Mouse (Mus musculus) adrenal gland, adult 8-10 months (tissue): ENCODE data around the gene Tgfbr3l. TPM values are rescaled to one million over a fixed set of nuclear protein-coding genes. Genes with fewer than 3 reads are reported as not detected.
A peak's percentile ranks its signal among the peaks of the same experiment; 100 is the strongest.

Experiments used
- DNase-seq: peaks from one replicate; pipeline ENCODE4 v3.0.0; 2022
- total RNA-seq, 4 experiments: library from RNA; stranded (reverse); gene quantifications; 2 replicates each; pipeline ENCODE4 v1.2.4; 2022

Gene Tgfbr3l
- 10 to 100 TPM in 3 of 4 experiments, 1 to 10 TPM in 1; 8.9 to 50.3 (median 28.2) TPM for total RNA-seq

DNA sequence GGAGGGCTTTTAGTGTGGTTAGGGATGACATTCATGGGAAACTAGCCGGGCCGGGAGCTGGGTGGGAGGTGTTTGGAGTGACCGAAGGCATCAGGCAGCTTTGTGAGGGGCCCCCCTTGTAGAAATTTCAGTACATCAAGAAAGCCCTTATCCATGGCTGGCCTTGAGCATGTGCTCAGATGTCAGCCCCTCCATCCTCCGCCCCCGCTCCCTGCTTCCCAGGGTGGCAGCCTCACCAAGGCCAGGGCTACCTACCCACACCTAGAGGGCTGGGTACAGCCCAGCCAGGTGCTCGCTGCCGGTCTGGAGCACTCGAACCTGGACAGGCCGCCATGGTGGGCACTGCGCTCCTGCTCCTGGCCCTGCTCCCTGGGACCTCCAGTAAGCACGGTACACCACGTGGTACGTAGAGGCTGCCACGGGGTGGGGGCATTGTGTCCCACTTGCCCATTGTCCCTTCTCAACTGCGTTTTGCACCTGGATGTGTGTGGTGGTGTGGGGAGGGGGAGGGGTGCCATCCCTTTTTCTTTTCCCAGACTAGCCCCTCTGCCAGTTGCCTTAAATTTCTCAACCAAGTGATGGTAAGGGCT, at the start of gene Tgfbr3l:
Gene Tgfbr3l (plus strand): TSS at position 264 of the 590 bp plus-strand sequence.
- no peak for DNase-seq

DNA sequence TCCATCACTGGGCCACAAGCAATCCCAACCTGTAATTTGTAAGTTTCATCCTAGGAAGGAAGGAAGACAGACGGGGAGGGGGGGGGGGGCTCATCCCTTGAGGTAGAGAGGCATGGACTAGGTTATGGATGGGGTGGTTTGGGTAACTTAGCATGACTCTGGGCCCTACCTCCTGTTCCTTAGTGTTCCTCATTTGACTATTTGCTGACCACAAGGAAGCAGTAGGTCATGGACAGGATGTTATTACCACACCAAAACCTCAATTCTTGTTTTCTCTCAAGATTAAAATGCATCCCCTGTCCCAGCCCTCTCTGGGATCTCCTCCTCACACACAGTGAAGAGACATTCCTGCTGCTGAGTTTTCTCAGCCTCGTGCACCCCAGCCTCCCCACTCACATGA, 46.7 kb upstream of the Tgfbr3l start:
- no peak for DNase-seq

DNA sequence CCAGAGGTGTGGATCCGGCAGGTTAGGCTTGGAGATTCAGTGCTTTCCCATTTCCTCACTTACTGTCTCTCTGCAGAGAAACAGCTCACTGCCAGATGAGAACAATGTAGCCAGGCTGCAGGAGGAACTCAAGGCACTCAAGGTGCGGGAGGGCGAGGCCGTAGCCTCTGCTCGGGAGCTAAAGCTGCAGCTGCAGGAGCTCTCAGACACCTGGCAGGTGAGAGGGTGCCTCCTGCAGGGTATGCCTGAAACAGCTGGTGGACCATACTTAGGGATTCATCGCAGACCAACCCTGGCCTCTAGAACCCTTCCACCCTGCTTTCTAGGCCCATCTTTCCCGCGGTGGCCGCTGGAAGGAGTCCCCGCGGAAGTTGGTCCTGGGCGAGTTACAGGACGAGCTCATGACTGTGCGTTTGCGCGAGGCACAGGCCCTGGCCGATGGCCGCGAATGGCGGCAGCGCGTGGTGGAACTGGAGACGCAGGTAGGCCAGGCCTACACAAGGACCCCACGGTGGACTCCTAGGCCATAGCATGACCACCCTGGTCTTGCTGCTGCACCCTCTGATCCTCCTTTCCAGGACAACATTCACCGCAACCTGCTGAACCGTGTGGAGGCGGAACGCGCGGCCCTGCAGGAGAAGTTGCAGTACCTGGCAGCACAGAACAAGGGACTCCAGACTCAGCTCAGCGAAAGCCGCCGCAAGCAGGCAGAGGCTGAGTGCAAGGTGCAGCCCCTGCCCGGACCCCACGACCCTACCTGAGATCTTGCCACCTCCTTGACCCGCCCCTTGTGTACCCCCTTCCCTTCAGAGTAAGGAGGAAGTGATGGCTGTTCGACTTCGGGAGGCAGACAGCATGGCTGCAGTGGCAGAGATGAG, 42.5 kb upstream of the Tgfbr3l start:
- DNase-seq, result no peak

DNA sequence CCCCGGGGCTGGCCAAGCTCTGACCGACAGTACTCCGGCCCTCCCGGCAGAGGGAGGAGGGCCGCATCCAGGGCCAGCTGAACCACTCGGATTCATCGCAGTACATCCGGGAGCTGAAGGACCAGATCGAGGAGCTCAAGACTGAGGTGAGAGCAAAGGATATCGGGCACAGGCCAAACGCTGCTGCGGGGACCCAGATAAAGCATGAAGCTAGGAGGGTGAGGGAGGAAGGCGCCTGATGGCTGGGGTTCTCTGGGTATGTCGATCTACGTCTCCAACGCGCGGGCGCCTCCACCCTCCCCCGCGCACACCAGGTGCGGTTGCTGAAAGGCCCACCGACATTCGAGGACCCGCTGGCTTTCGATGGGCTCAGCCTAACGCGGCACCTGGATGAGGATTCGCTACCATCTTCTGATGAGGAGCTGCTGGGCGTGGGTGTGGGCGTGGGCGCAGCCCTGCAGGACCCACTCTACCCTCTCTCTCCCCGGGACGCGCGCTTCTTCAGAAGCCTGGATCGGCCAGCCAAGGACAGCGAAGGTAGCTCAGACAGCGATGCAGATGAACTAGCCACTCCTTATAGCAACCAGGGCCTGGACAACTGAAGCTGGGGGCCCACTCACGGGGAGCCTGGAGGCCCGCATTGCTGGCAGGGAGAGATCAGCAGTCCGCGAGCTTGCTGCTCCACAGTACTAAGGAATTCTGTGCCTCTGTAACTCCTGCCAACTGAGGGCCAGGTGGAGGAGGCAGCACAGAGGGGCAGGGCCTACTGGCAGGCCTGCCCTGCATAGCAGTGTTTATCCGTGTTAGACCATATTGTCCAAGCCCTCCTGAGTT, 41.6 kb upstream of the Tgfbr3l start:
- DNase-seq, result no peak

DNA sequence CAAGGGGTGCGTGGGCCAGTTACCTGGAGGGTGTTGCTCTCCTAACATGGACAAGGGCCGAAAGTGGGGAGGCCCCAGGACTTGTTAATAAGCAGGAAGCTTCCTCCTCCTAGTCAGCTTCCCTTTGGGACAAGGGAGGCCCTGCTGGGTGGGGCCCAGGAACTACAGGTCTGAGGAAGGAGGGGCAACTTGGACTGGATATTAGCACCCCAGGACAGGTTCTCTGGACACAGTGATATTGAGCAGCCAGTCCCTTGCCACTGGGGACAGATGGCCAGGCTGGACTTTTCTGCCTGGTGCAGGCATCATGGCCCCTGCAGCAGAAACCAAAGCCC, 41.0 kb upstream of the Tgfbr3l start:
- DNase-seq, result no peak

DNA sequence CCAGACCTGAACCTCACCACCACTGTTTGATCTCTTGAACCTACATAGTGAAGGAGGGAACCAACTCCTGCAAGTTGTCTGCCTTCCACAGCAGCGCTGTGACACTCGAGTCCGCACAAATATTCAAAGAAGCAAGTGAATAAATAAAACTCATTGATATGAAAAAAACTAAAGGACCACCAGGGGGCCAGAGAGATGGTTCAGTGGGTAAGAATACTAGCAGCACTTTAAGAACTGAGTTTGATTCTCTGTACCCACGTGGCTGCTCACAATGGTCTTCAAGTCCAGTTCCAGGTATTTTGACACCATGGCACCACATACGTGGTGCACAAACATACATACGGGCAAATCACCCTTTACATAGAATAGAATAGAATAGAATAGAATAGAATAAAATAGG, 36.9 kb upstream of the Tgfbr3l start:
- DNase-seq, result no peak

DNA sequence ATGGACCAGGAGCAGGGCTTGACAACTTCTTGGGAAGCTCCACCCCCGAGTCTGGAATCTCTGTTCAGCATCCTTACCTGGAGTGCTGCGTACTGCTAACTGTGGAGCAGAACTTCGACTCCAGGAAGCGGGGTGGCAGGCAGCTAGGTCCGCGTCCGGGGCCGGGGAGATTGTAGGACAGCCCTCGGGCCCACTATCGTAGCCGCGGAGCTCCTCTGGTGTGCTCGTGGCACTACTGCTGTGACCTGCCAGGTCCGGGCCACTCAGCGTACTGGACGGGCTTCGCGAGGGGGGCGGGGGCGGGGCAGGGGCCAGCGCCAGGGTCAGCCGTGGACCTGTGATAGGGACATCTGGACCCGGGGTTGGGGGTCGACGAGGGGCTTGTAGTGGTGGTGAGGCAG, 35.2 kb upstream of the Tgfbr3l start:
- no peak for DNase-seq

DNA sequence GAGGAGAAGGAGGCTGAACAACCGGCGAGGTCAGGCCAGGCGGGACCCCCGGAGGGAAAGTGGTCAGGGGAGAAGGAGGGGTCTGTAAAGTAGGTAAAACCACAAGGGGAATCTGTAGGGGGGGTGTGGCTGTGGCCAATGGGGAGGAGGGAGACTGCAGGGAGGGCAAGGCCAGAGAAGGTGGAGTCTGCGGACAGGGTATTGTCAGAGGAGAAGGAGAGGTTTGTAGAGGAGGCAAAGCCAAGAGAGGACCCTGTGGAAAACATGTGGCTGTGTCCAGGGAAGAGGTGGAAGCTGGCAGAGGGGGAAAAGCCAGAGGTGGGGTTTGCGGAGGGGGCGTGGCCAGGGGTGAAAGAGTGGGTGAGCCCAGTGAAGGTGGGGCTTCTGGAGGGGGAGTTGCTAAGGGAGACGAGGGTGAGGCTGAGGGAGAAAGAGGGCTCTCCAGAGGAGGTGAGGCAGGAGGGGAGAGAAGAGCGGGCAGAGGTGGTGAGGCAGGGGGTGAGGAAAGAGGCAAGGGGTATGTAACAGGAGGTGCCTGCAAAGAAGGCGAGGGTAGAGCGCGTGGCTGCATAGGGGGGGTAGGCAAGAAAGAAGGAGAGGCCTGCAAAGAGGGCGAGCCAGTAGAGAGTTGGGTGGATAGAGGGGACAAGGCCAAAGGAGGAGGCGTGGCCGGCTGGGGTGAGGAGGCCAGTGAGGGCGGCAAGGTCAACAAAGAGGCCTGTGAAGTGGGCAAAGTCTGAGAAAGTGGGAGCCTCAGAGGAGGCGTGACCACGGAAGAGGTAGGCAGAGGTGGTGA, 34.6 kb upstream of the Tgfbr3l start:
- peak; percentile 85 for DNase-seq

DNA sequence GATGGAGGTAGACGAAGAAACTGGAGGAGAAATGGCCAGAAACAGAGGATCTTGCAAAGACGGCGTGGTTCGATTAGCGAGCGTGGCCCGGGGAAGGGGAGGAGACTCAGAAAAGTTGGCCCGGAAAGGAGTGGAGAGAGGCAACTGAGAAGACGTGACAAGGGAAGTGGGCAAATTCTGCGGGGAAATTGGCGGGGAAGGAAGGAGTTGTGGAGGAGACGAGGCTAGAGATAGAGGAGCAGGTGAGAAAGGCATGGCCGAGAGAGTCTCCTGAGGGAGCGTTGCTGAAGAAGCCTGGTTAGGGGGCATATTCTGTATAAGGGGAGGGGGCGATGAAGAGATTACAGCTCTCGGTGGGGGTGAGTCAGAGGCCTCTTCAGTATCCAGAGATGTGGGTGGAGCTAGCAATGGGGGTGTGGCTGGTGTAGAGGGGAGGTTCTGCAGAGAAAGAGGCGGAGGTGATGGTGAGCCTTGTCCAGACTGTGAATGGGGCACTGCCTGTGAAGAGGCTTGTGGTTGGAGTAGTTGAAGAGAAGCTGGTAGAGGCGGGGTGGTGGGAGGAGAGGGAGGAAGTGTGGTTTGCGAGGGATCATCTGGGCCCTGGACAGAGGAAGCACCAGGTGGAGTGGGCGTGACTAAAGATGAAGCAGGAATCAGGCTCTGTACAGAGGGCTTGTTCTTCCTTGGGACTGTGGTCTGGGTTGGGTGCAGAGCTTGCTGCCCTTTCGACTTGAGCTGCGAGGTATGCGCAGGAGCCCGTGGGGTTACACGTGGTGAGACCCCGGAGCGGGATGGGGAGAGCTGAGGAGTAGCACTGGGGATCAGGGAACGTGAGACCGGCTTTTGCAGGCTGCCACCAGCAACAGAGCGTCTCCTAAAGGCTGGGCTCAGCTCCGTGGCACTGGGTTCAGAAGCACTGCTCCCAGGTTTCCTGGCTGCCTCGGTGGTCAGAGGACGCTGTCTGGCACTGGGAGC, 33.7 kb upstream of the Tgfbr3l start:
- peak; percentile 88 for DNase-seq

DNA sequence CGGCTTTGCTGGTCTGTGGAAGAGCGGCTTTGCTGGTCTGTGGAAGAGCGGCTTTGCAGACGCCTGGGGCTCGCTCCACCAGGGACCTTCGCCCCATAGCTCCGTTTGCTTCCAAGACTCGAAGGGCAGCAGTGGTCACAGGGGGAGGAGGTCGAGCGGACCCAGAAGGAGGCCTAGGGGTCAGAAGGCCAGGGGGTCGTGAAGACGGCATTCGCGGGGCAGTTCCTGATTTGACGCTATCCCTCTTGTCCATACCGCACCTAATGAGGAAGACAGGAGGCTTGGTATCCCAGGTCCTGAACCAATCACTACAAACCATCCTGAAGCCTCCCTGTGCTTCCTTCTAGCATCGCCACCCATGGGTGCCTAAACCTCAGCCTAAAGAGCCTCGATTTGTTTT, 31.7 kb upstream of the Tgfbr3l start:
- no peak for DNase-seq

DNA sequence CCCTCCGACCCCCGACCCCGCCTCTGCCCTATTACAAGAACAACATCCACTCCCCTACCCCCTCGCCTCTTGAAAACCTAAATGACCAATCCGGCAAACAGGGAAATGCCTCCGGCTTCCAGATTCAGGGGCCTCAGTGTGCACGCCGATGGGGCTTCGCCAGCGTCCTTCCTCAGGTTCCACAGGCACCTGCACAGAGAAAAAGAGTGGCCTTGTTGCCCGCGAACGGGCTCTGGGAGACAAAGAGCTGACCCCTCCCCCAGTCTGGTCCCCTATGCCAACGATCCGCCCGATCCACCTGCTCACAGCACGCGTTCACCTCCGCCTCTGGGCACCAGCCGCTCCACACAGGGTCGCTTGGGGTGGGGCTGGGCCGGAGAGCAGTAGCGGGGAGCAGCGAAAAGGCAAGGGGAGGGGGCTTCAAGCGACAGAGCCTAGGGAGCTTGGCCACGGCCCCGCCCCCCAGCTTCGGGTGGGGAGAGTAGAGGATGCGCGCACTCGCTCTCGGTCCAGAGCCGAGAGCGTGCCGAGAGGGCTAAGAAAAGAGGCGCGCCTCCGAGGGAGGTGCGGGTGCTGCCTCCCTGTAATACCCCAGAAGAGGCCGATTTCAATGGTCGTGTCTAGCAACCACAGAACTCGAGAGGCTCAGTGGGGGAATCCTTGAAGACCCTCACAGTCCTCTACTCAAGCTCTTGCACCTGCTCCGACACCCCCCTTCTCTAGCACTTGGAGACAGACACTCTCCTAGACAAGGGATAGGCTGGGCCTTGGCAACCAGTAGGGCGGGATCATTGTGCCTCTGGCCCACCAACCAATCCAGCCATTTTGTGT, 31.0 kb upstream of the Tgfbr3l start, which contains the start of gene Prr36:
Gene Prr36 (minus strand): TSS at position 669 of the 831 bp plus-strand sequence.
- no peak for DNase-seq

DNA sequence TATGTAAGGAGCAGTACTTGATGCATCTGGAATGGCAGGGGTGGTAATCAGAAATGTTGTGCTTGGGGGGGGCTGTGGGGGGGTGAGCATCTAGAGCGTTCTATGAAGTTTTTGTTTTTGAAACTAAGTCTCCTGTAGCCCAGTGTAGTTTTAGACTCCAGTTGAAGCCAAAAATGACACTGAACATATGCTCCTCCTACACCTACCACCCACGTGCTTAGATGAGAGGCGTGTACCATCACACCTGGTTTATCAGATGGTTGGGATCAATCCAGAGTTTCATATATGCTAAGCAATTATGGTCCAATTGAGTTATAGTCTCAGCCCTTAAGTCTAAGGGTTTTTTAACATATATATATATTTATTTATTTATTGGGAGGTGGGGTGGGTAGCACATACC, 28.4 kb upstream of the Tgfbr3l start:
- no peak for DNase-seq

DNA sequence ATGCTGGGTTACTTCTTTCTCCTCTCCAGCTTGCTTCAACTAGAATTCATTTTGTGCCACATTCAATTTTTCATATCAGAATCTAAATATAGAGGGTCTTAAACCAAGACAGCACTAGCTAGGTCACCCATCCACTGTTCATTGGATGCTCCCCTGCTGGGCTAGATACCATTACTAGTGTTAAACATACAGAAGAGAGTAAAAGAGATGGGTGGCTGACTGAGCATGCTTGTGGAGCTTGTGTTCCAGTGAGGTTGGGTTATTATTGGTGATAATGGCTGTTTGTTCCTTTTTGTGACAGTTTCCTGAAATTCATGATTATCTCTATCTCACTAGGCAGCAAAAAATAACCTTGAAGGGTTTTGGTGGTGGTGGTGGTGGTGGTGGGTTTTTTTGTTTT, 26.0 kb upstream of the Tgfbr3l start:
- no peak for DNase-seq

DNA sequence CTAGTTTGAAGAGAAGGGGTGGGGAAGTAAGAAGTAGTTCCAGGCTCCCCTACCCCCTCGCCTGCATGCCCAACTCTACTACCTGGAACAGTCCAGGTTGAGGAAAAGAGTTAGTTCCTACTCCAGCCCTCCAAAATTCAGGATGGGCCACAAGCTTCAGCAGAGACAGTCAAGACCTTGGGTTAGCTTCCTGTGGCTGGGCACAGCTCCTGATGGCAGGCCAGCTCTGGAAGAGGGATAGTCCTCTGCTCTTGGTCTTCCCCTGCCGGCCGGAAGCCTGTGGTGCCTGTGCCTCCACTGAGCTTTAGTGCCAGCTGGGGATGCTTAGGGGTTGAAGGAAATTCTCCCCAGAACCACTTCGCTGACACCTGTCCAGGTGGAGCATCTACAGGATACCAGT, 21.7 kb upstream of the Tgfbr3l start:
- no peak for DNase-seq

DNA sequence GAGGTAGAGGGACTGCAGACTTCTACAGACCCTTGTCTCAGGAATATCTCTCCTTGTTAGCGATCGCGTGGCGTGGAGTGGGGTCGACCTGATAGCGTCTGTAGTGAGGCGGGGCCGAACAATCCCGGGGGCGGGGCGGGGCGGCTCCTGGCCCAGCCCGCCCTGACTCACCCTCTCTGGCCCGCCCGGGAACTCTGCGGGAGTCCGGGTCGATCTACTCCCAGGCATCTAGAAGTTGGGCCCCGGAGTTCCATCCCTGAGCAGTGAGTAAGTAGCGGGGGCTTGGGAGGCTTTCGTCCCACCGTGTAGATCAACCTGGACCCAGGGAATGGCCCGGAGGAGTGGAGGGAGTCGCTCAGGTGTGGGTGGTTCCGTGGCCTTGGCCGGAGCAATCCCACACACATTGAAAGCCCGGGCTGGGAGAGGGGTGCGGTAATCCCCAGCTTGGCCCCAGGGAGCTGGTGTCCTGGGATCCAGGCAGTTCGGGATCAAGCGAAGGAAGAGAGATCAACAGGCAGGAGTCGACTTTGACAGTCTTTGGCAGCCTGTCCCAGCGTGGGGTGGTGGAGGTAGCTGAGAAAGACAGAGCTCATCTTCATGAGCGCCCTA, 21.2 kb upstream of the Tgfbr3l start, which contains the start of gene Lrrc8e:
Gene Lrrc8e (plus strand): TSS at position 89 of the 609 bp plus-strand sequence.
- DNase-seq, result peak; percentile 62

DNA sequence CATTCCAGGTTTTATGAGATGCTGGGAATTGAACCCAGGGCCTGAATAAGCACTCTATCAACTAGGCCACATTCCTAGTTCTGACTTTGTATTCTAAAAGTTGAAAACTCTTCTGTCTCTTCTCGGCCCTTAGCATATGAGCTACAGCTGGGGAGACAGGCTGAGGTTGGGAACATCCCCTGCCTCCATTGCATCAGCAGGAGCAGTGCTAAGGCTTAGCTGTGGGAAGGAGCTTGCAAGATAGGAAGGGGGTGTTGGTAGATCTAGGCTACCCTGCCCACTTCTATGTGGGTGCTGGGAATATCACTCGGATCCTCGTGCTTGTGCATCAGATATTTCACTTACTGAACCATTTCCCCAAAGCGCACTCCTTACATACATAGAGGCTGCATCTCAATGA, 20.1 kb upstream of the Tgfbr3l start:
- DNase-seq, result no peak

DNA sequence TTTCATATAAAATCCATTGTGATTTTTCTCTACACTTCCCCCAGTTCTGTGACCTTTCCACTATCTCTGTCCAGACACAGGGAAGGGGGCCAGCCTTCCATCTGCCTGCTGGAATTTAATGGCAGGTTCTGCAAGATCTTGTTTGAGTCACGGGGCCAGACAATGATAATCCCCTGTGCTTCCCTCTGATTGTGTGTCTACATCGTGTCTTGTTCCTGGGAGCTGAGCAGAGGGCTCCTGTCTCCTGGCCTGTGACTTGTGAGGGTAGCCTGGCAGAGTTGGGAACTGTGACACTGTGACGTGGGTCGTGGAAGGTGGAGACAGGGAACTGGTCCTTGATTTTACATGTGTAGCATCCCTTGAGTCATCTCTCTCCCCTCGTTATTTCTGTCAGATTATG, 18.2 kb upstream of the Tgfbr3l start:
- DNase-seq, result peak; percentile 6

DNA sequence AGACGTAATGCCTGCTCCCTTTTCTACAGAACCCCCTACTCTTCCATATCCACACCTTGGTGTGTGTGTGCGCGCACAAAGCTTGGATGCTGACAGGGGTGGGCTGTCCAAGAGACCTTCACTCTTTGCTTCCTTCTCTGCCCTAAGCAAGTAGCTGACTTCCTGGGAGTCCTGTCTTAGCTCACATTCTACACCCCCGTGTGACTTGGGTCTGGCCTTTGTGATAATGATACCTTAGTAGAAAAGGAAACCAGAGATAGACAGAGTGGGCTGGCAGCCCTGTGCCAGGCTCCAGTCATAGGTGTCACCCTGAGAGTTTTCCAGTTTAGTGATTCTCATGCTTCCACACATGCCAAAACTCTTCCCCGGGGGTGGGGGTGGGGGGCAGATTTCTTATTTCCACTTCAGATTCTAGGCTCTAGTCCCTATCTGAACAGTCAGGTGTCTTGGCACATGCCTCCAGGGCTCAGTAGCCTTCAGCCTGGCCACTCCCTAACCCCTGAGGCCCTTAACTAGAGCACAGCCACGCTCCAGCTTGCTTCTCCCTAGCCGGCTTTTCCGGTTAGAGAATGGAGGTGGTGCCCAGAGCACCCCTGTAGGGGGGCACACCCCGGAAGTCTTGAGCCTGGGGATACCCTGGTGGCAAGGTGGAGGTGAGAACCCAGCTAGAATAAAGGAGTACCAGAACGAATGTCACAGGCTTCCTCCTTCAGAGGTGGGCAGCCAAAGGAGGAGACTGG, 17.2 kb upstream of the Tgfbr3l start:
- peak; percentile 14 for DNase-seq
